In genomic region chr9:80262367-80263026, GRCm38 (mm10) we compare ENCODE assay signal across 12 mouse cellular contexts.
DNase-seq lines count a peak whose midpoint lies in the region; ATAC-seq lines count a peak whose summit lies in the region.
"Had no signal": no experiment of that assay in that cellular context is flagged by ENCODE, and none has a peak within 500 bp of the region (broad histone marks: within the 10 kb centered on the region; RNA-seq: fewer than 3 reads in every experiment).

No protein-coding gene starts in this region.

- H3K9ac ChIP-seq in kidney, embryonic 16.5 days (replicated peaks; ENCODE audit: low read length) = no peak overlapping the region
- H3K9ac ChIP-seq in heart, embryonic 11.5 days (ENCODE audit: low read depth, low read length) = no peak overlapping the region
- no peak overlapping the region for H3K9ac ChIP-seq in limb, embryonic 12.5 days (replicated peaks)

- no peak overlapping the region for H3K4me2 ChIP-seq in kidney, embryonic 16.5 days (replicated peaks; ENCODE audit: low read depth, low read length)
- H3K4me2 ChIP-seq in heart, embryonic 11.5 days = no peak overlapping the region
- H3K4me2 ChIP-seq in limb, embryonic 12.5 days = 0 out of 2 replicates have a peak overlapping the region, but pooled peaks have one; percentile 4

- H3K36me3 ChIP-seq in kidney, embryonic 16.5 days (ENCODE audit: insufficient read depth, low read length) = peaks cover 24% of the 10 kb centered on the region; the same call in 1 of the 2 replicates
- no peaks in the 10 kb centered on the region for H3K36me3 ChIP-seq in heart, embryonic 11.5 days (ENCODE audit: control insufficient read depth, insufficient read depth, low read length)
- no peaks in the 10 kb centered on the region for H3K36me3 ChIP-seq in limb, embryonic 12.5 days

- no peak overlapping the region for H3K27ac ChIP-seq in kidney, embryonic 16.5 days (ENCODE audit: low read length)
- H3K27ac ChIP-seq in heart, embryonic 11.5 days (ENCODE audit: low read depth, low read length) = peak overlapping the region; percentile 72
- H3K27ac ChIP-seq in limb, embryonic 12.5 days = 0 out of 2 replicates have a peak overlapping the region, but pooled peaks have one; percentile 41

- H3K9me3 ChIP-seq in kidney, embryonic 16.5 days (ENCODE audit: low read length) = no peaks in the 10 kb centered on the region
- H3K9me3 ChIP-seq in heart, embryonic 11.5 days (replicated peaks; ENCODE audit: control insufficient read depth, low read length) = no peaks in the 10 kb centered on the region
- H3K9me3 ChIP-seq in limb, embryonic 12.5 days = no peaks in the 10 kb centered on the region

- no peaks in the 10 kb centered on the region for H3K27me3 ChIP-seq in kidney, embryonic 16.5 days (ENCODE audit: insufficient read depth, low read length)
- H3K27me3 ChIP-seq in heart, embryonic 11.5 days (ENCODE audit: control insufficient read depth, insufficient read depth, low read length) = no peaks in the 10 kb centered on the region
- no peaks in the 10 kb centered on the region for H3K27me3 ChIP-seq in limb, embryonic 12.5 days

- WGBS in kidney, embryonic 16.5 days = 41% methylated on average over 8 of the region's 8 CpGs
- WGBS in heart, embryonic 11.5 days (ENCODE audit: insufficient replicate concordance) = 21% methylated on average over 8 of the region's 8 CpGs
- 15% methylated on average over 8 of the region's 8 CpGs for WGBS in limb, embryonic 12.5 days

- peak; percentile 39; the same call in 1 of the 2 replicates for ATAC-seq in kidney, embryonic 16.5 days (ENCODE audit: low FRiP score, low TSS enrichment)
- no peak; the same call in 1 of the 2 replicates for ATAC-seq in heart, embryonic 11.5 days (replicated peaks; ENCODE audit: insufficient number of reproducible peaks, low FRiP score, low TSS enrichment)
- ATAC-seq in limb, embryonic 12.5 days (ENCODE audit: insufficient number of reproducible peaks, insufficient read depth, low FRiP score, low TSS enrichment, low read depth) = peak; percentile 75; the same call in 1 of the 2 replicates
- ATAC-seq in megakaryocyte-erythroid progenitor cell, adult 5-6 weeks (replicated peaks; ENCODE audit: low FRiP score, low TSS enrichment, poor library complexity, severe bottlenecking) = no peak
- ATAC-seq: intestine, postnatal 0 days had no signal

- DNase-seq in kidney, adult 9 months = no peak
- peak; percentile 2 for DNase-seq in T-cell, adult 2 months (ENCODE audit: low spot score)
- DNase-seq in cerebellum, postnatal 36 days = no peak
- no peak for DNase-seq in kidney, adult 8-10 months
- DNase-seq: gastrocnemius, postnatal 14 days; lung, adult 18-20 months had no signal

- H3K4me3 ChIP-seq in kidney, embryonic 16.5 days (ENCODE audit: low read length) = no peak overlapping the region
- no peak overlapping the region for H3K4me3 ChIP-seq in heart, embryonic 11.5 days (ENCODE audit: low read depth, low read length)
- H3K4me3 ChIP-seq in limb, embryonic 12.5 days (replicated peaks) = no peak overlapping the region
- H3K4me3 ChIP-seq: myocyte had no signal

- H3K4me1 ChIP-seq in kidney, embryonic 16.5 days (ENCODE audit: insufficient read depth, low read length) = peaks cover 4% of the 10 kb centered on the region; the same call in 1 of the 2 replicates
- H3K4me1 ChIP-seq in heart, embryonic 11.5 days (ENCODE audit: control insufficient read depth, insufficient read depth, low read length) = peaks cover 16% of the 10 kb centered on the region
- peaks cover 18% of the 10 kb centered on the region for H3K4me1 ChIP-seq in limb, embryonic 12.5 days (replicated peaks)

Comparison
In these comparisons a context has a peak if more than half of its experiments do, and no peak if none do; other contexts are left out.
1. ATAC-seq: peak in kidney, embryonic 16.5 days (single experiment) and limb, embryonic 12.5 days (single experiment); none in heart, embryonic 11.5 days (single experiment) and megakaryocyte-erythroid progenitor cell, adult 5-6 weeks (single experiment).